Mouse (Mus musculus) ovary, postnatal 36 days (tissue): ENCODE measurements around the gene Akap10.
"Not testable (repeated sequence)": the region's sequence is repeated elsewhere in the genome, so short reads cannot be mapped to it uniquely, and the experiment has no call there.

Source experiments
- DNase-seq: peaks from one replicate; pipeline ENCODE4 v3.0.0; 2022; ENCODE audit warnings: low spot score, mixed read lengths

The Akap10 gene

DNA sequence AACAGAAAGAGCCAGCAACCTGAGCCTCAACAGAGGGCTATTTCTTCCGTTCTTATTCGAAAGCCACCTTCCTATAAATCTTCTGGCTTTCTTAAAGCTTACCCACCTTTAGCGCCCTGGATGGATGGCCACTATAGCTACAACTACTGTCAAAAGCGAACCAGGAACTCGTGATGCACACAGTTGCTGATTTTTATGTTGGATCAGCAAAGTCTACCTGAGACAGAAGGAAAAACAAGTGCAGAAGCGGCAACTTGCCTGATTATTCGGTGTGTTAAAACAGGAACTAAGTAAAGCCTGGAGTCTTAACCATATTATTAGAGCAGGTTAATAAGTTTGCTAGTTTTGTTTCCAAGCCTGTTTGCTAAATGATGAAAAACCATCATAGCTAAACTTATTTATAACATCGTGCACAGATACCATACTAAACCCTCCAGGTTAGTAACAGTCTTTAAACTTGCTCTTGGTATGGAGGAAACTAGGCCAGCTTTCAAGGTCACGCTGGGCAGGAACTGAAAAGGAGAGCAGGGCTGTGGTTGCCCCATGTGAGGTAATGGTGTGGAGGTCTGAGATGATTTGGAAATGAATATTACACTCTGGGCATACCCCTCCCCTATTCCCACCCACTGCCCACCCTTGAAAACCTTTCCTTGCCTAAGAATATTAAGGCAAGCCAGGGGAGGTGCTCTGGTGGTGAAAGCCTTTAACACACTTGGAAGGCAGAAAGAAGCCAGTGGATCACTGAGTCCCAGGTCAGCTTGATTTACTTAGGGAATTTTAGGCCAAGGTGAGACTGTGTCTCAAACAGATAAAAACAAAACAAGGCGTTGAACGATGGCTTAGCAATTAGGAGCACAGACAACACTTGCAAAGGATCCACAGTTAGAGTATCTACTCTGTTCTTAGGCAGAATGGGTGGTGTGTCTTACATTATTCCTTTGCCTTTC lies 861 bp upstream of the Akap10 start:
- no peak for DNase-seq

DNA sequence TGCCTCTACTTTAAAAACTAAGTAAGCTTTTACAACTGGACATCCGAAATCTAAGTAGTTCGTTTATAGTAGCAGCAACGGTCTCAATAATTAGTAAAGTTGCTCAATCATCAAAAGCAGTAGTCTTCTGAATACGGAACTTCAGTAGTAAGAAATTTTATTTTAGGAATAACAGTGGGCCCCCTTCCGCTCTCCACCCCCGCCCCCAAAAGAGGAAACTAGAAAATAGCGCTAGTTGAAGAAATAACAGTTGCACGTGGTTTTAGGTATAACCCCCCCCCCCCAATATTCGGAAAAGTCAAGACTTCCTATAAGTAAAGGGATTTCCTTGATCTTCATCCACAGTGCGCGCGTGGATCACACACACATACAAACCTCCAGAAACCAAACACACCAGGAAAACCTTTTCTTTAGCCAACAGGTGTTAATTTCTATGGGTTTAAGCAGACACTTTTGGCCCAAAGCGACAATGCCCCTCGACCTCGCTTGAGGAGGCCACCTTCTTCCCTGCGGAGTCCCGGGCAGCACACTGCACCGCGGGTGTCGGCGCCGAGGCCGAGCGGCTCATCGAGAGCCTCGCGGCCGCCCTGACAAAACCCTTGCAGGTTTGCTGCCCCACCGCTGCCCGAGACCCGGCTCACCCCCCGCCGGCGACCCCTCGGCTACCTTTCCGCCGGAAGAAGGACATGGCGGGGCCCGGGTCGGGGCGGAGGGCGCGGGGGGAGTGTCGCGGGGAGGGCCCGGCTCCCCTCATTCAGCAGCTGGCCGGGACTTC lies 542 bp downstream of the Akap10 start:
- DNase-seq, result no peak

GRCm38 (mm10) chr11:61923309-61923708 lies 6.7 kb downstream of the Akap10 start:
- DNase-seq, result no peak

- no peak for DNase-seq
These were observed 10.3 kb downstream of the Akap10 start for GRCm38 (mm10) chr11:61919702-61920101.

DNA sequence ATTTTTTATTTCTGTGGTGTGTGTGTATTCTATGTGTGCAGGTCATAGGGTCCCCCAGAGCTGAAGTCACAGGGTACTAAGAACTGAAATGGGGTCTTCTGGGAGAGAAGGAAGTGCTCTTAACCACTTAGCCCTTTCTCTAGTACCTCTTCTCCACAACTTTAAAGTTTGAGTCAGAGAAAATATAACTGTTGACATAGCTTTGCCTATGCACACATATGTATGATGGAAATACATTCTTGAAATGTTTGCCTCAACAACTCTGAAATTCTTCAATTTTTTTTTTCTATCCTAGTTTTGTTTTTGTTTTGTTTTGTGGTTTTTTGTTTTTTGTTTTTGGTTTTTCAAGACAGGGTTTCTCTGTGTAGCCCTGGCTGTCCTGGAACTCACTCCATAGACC lies 21.7 kb downstream of the Akap10 start:
- no peak for DNase-seq

- DNase-seq, result no peak
These were observed 47.9 kb downstream of the Akap10 start for GRCm38 (mm10) chr11:61882183-61882582.

DNA sequence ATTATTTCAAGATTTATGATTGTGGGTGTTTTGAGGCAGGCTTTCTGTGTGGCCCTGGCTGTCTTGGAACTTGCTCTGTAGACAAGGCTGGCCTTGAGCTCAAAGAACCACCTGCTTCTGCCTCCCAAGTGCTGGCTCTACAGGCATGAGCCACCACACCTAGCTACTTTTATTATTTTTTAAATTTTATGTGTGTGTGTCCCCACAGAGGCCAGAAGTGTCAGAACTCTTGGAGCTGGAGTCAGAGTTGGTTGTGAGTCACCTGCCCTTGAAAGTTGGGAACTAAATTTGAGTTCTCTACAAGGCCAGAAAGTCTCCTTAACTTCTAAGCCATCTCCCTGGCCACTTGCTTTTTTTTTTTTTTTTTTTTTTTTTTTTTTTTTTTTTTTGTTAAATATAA lies 50.1 kb downstream of the Akap10 start:
- no peak for DNase-seq

DNA sequence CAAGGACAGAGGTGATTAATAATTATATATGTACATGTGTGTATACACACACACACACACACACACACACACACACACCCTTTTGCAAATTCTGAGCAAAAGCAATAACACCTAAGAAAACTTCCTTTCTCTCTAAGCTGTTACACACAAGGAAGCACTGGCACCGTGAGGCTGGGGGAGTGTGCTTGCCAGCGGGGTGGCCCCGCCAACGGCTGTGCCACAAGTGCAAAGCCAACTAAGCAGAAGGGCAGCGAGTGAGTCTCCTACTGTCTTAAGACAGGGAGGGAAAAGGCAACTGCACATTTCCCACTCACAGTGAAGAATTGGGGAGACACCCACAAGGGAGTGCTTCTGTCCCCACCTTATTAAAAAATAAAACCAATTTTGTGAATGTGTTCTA lies 58.2 kb downstream of the Akap10 start:
- peak; percentile 18 for DNase-seq

- no peak for DNase-seq
These were observed 63.2 kb downstream of the Akap10 start for GRCm38 (mm10) chr11:61866856-61867255.

DNA sequence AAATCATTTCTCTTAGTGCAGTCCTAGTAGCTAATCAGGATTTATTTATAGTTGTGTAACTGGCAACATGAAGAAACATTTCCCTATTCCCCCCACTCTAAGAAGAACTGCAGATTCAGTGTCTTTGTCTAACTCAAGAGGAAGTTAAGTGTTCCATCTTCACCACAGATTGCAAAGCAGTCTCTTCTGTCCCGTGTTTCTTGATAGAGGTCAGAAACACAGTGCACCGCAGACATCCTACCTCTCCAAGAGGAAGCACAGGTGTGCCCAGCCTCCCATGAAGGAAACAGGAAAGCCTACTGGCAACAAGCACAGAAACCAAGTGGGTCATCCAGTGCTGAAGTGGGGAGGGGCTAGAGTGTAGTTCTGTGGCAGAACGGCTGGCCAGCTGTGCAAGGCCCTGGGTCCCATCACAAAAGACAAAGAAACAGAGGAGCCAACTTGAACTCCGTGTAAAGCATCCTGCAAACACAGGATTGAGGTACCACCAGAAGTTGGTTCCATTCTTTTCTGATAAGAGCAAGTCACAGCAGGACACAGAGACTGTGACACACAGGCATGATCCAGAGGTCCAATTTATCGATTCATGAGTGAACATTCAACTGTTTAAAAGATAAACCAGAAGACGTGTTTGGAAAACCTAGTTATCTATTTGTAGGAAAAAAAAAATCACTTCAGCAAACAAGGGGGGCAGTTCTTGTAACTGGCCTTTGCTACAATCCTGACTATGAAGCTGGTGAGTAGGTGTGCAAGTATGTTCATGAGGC lies 68.1 kb downstream of the Akap10 start:
- DNase-seq, result no peak

DNA sequence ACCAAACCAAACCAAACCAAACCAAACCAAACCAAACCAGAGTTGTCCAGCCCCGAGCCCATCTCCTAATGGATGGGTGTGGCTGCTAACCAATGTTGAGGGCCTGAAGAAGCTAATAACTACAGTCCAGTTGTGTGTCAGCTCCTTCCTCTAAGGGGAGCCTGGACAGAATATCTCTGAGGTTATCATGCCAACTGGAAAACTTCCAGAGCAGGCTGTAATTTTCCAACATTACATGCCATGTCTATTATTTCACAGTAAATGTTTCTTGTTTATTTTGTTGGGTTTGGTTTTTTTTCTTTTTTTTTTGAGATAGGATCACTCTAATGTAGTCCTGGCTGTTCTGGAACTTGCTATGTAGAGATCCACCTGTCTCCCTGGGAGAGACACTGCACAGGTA lies 70.7 kb downstream of the Akap10 start:
- no peak for DNase-seq

DNA sequence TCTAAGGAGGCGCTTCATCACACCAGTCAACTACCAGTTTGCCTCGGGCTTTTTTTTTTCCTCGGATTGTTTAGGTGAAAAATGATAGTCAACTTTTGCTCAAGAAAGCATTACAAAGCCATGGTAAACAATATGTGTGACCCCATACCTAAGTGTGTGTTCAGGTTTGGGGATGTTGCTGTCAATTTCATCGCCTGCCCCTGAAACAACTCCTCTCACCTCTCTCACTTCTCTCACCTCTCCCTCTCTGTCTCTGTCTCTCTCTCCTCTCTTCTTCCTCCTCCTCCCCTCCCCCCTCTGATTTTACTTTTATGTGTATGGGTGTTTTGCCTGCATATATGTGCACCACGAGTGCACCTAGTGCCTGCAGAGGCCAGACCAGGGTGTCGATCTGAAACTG lies 74.5 kb downstream of the Akap10 start:
- no peak for DNase-seq

DNA sequence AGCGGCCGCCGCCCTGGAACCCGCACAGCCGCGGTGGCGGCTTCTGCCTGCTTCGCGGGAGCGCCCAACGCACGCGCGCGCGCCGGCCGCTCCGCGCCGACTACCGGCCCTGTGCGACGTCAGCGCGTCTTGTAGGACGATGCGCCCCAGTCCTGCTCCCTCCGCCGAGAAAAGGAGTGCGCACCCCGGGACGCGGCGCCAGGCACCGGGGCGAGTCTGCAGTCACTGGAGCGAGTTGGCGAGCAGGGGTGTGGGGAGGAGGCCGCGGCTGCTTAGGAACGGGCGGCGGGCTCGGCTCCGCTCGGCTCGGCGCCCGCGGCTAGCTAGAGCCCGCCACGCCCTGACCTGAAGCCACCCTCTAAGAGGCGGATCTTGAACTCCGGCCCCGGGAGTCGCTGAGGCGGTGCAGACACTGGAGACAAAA lies 75.1 kb downstream of the Akap10 start, which contains the start of gene Ulk2:
Gene Ulk2, minus strand, starts transcription at position 86 of the 424 bp plus-strand sequence.
- DNase-seq, result peak; percentile 90

- DNase-seq, result peak; percentile 80
These were observed 75.7 kb downstream of the Akap10 start for GRCm38 (mm10) chr11:61854211-61854987.

DNA sequence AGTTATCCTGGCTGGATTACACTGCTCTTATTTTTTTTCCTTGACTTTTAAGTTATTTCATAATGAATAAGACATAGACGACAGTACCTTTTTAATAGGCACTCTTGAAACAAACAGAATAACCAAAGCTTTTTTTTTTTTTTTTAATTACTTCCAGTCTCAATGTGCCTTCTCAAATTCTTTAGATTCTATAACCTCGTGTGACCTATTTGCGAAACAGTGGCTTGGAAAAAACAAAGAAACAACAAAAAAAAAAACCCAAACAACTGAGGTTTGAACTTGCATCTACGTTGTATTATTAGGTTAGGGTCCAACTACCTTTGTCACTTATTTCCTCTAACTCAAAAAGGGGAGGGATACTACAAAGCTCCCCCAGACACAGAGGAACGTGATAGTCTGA lies 76.4 kb downstream of the Akap10 start:
- no peak for DNase-seq

GRCm38 (mm10) chr11:61852916-61853315 lies 77.1 kb downstream of the Akap10 start:
- no peak for DNase-seq

DNA sequence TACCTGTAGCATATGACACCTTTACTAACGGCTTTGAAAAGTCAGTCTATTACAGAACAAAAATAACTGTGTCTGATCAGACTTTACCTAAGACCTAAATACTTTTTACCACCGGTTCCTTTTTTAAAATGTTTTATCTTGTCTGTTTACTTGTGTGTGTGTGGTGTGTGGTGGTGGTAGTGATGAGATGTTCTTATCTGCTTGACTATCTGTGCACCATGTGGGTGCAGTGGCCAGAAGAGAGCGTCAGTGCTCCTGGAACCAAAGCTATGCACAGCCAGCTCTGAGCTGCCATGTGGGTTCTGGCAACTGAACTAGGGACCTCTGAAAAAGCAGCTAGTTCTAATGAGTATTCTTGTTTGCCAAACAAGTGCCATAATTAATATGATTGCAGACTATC lies 78.9 kb downstream of the Akap10 start:
- no peak for DNase-seq

GRCm38 (mm10) chr11:61840663-61841062 lies 89.4 kb downstream of the Akap10 start:
- DNase-seq, result not testable (repeated sequence)

- no peak for DNase-seq
These were observed 90.1 kb downstream of the Akap10 start for GRCm38 (mm10) chr11:61839940-61840339.

DNA sequence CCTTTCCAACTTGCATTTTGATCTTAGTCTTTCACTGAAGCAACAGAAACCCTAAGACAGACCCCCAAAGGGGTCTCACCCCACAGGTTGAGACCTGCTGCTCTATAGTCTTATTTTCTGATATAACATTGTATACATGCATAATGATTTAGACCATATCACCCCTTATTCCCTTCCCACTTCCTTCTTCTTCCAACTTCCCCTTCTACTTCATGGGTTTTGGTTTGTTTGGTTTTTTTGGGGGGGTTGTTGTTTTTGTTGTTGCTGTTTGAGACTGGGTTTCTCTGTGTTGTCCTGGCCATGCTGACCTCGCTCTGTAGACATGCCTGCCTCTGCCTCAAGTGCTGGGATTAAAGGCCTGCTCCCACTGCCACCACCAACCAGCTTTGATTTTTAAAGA lies 90.9 kb downstream of the Akap10 start:
- DNase-seq, result no peak
